Mouse (Mus musculus) frontal cortex, adult 2 months (tissue): ENCODE data around the gene Fgr. TPM values are rescaled to one million over a fixed set of nuclear protein-coding genes. Genes with fewer than 3 reads are reported as not detected.

Source experiments
- DNase-seq, 2 experiments: peaks; one replicate each; pipeline ENCODE4 v3.0.0; 2022; ENCODE audit warnings: low spot score in 1 of 2; ENCODE audit errors: extremely low spot score in 1 of 2
- polyA plus RNA-seq: library from polyadenylated mRNA; depleted of rRNA; stranded (reverse); fragments of >200 nt; gene quantifications from 2 replicates; pipeline ENCODE4 v1.2.3, GENCODE M21; 2012

Gene Fgr
- polyA plus RNA-seq, 1 experiment, result 0.18 TPM

- DNase-seq, result no peak
These were observed 40.2 kb downstream of the Fgr start for GRCm38 (mm10) chr4:133014088-133014487.

DNA sequence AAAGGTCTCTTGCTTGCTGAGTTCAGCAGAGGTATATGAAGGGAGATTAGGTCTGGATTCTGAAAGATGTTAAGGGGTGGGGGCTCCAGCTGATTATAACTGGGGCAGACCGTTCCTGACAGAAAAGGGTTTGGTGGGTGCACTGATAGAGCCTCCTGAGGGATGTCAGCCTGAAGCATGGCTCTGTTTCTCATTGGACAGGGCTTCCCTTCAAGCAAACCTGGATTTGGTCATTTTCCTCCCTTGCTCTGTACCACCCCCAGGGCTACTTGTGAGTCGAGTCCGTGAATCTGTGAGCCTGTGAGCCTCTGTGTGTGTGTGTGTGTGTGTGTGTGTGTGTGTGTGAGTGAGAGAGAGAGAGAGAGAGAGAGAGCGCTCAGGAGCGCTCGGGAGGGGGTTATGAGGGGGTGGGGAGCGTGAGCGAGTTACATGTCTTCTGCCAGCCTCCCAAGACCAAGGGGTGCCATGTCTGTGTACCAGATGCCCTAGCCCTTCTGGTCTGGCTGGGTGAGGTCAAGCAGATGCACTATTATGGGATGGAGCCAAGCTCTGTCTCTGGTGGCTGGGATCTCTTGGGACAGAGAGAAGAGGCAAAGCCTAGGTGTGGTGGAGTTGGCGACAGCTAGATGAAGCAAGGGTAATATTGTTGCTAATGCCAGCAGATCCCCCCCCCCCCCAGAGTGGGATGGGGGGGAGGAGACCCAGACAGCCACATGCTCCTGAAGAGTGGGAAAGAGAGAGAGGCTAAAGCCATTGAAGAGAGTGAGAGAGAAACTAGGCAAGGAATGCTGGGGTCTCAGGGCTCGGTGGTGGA lies 41.2 kb downstream of the Fgr start:
- DNase-seq, result no peak

- DNase-seq, result no peak
These were observed 42.1 kb downstream of the Fgr start for GRCm38 (mm10) chr4:133015710-133016651.

DNA sequence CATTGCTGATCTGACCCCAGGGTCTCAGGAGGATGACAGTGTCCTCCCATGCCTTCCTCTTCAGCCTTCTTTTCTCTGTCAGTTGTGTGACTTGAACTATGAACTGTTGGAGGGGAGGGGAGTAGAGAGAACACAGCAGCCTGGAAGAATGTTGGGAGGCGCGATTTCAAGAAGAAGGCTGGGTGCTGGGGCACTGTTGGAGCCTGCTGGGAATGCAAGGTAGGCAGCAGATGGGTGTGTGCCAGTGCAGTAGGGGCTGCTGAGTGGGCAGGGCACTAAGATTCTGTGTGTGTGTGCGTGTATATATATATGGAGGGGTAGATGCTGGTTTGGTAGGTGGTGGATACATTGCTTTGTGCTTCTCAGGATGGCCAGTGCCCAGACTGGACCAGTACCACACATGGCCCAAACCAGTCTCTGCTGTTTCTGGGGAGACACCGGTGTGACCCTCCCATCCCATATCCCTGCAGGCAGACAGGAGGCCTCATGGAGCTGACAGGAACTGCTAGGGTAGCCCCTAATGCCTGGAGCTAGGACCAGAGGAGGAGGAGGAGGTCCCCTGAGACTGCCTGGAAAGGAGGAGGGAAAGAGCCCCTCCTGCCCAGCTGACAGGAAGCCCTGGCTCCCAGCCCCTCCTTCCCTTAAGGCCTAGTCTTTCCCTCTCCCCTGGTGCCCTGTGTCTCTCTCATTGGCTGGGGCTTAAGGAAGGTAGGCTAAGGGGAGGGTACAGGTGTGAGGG lies 43.0 kb downstream of the Fgr start:
- DNase-seq, result peak in 1 of 2 experiments; percentile 65

GRCm38 (mm10) chr4:133017597-133018262 lies 43.8 kb downstream of the Fgr start:
- peak in 1 of 2 experiments; percentile 74 for DNase-seq

DNA sequence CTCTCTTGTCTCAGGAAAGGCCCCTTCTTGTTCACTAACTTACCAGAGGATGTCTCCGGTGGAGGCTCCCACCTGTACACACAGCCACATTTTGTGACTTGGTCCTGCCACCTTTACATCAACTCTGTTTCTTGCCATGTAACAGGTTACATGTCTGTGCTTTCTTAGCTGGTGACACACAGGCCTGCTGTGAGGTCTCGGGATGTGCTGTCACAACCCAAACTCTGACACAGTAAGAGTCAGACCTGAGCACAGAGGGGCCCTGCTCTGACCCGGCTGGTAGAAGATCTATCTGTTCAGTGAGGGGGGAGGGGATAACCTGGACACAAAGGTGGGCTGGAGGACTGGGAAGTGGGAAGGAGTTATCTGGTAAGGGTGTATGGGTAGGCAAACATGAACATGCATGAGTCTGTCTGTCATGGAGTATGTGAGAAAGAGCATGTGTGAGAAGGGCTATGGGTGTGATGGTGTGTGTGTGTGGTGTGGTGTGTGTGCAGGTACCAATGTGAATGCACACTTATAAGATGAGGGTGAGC lies 44.4 kb downstream of the Fgr start:
- no peak for DNase-seq

DNA sequence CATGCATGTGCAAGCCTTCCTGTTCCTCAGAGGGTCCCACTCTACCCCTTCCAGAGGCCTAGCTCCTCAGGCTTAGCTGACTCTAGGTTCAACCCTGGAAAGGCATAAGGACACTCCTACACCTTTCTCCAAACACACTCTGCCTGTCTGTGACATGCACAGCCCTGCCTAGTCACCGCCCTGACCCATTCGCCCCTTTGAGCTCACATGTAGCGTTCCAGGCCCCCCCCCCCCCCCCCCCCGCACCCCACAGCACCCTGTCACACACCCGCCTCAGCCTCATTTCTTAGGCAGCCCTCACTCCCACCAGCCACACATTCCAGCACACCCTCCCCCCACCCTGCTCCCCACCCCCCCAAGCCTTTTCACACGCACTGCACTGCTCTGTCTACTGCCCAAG lies 46.8 kb downstream of the Fgr start:
- no peak for DNase-seq

DNA sequence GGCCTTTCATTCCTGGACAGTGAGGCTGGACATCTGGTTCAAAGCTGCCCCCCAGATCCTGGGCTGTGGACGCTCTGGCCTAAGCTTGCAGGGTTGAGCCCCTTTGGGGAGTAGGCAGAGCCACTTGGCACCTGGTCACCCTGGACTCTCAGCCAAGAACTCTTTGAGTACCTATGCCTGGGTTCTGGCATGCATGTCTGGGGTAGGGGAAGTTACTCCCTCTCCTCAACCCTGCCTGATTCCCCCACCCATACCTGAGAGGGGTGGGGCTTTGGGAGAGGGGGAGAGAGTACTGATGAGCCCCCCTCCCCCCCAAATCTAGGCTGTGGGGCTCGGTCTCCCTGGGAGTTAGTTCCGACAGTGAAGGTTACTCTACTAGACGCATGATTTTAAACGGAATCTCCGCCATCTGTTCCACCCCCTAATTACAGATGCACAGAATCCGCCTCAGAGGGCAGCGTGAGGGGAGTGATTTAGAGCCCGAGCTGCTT lies 47.3 kb downstream of the Fgr start:
- no peak for DNase-seq

- DNase-seq, result no peak
These were observed 48.3 kb downstream of the Fgr start for GRCm38 (mm10) chr4:133022217-133022616.

- no peak for DNase-seq
These were observed 49.2 kb downstream of the Fgr start for GRCm38 (mm10) chr4:133022954-133023635.

DNA sequence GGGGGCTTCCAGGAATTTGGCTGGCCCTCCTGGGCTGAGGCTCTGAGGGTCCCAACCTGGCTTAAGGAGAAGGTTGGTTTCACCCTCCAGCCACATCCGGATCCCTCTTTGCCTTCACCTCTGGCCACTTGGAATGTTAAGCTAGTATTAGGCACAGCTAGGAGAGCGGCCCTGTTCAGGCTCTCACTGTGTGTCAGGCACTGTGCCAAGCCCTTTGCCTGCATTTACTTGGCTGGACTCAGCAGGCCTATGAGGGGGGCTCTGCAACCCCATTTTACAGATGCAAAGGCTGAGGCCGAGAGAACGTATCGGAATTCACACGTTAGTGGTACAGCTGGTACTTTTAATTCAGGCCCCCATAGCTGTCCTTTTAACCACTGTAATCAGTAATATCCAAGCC lies 49.7 kb downstream of the Fgr start:
- no peak for DNase-seq

- DNase-seq, result no peak
These were observed 50.5 kb downstream of the Fgr start for GRCm38 (mm10) chr4:133024404-133024803.

GRCm38 (mm10) chr4:133024969-133025685 lies 51.2 kb downstream of the Fgr start:
- no peak for DNase-seq

GRCm38 (mm10) chr4:133026272-133026671 lies 52.4 kb downstream of the Fgr start:
- DNase-seq, result no peak

DNA sequence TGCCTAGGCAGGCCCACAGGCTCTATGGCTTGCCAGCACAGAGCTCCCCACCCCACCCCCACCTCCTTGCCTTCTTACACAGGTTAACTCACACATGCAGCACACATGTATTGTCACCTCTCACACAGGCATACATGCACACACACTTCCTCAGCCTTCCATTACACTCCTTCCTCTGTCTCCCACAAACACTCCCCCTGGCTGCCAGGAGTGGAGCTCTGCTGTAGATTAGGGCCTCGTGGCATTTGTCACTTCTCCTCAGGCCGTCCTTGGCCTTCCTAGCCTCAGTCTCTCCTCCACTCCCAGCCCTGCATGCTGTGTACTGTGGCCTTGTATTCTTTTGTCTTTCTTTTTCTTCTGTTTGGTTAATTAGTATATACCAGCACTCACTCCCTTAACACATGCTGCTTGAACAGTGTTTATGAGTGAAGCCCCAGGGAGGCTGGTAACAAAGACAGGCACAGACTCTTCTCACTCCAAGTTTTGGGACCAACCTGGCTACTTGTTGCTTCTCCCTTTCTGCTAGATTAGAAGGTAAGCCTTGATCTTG lies 53.0 kb downstream of the Fgr start:
- DNase-seq, result no peak

- DNase-seq, result no peak
These were observed 53.8 kb downstream of the Fgr start for GRCm38 (mm10) chr4:133027721-133028120.

GRCm38 (mm10) chr4:133028193-133028592 lies 54.3 kb downstream of the Fgr start:
- DNase-seq, result no peak

GRCm38 (mm10) chr4:133028875-133029274 lies 55.0 kb downstream of the Fgr start:
- no peak for DNase-seq
